Mouse (Mus musculus) heart, embryonic 13.5 days (tissue): ENCODE measurements at regions not wholly inside any gene's neighbourhood (a gene's known extent, or its start where the extent isn't known, plus 50 kb on each side); places are given as distances from the start of the nearest gene placed in this dataset.

Experiments used
- ATAC-seq: fragments of 200-750 bp; cut with Nextera tagmentation; 2 replicates; pipeline ENCODE4 v1.8.0; 2017; ENCODE audit warnings: moderate TSS enrichment; ENCODE audit not compliant: insufficient number of reproducible peaks, low FRiP score, low TSS enrichment; ENCODE audit errors: extremely low read depth
- H3K27ac ChIP-seq: fragments of 300-500 bp; sonication (generic); replicated peaks from 2 replicates; pipeline ENCODE4 v1.5.1; 2015; ENCODE audit warnings: moderate library complexity, mild to moderate bottlenecking, inconsistent platforms
- H3K27me3 ChIP-seq: fragments of 300-500 bp; sonication (generic); replicated peaks from 2 replicates; pipeline ENCODE4 v1.6.1; 2015; ENCODE audit warnings: mild to moderate bottlenecking, inconsistent platforms
- H3K36me3 ChIP-seq: fragments of 300-500 bp; sonication (generic); 2 replicates; pipeline ENCODE4 v1.6.1; 2015; ENCODE audit warnings: mild to moderate bottlenecking, inconsistent platforms
- H3K4me1 ChIP-seq: fragments of 300-500 bp; sonication (generic); 2 replicates; pipeline ENCODE4 v1.6.1; 2015; ENCODE audit warnings: inconsistent platforms
- H3K4me2 ChIP-seq: fragments of 300-500 bp; sonication (generic); 2 replicates; pipeline ENCODE4 v1.6.1; 2015; ENCODE audit warnings: inconsistent platforms, mild to moderate bottlenecking, moderate library complexity
- H3K4me3 ChIP-seq: fragments of 300-500 bp; sonication (generic); 2 replicates; pipeline ENCODE4 v1.5.1; 2015; ENCODE audit warnings: moderate library complexity, mild to moderate bottlenecking, inconsistent platforms
- H3K9ac ChIP-seq: fragments of 300-500 bp; sonication (generic); 2 replicates; pipeline ENCODE4 v1.6.1; 2015; ENCODE audit warnings: inconsistent platforms, mild to moderate bottlenecking, moderate library complexity
- H3K9me3 ChIP-seq: fragments of 300-500 bp; sonication (generic); 2 replicates; pipeline ENCODE4 v1.6.1; 2016; ENCODE audit warnings: inconsistent platforms
- WGBS: fragments of 180-500 bp; shearing (Covaris S2); methylation state at CpG from one replicate; pipeline ENCODE4 v1.1.7; 2015; ENCODE audit warnings: mixed read lengths; 5-methylcytosine and 5-hydroxymethylcytosine counted together

DNA sequence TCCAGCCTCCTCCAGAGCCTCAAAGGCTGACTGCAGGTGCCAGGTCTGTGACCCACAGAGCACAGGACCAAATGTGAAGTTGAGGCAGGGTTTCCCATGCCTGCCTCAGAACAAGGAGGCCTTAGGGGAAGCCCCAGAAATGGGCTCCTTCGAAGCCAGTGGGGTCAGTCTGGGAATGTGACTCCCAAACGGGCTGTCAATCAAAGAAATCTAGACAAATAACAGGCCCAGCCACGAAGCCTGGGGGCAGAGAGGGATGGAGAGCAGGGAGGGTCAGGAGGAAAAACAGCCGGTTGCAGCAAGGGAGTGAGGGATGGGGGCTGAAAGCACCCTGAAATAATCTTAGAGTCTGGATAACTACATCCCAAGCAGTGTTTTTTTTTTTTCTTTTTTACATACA, 50.4 kb upstream of the Pkdcc start:
- no peak for ATAC-seq

DNA sequence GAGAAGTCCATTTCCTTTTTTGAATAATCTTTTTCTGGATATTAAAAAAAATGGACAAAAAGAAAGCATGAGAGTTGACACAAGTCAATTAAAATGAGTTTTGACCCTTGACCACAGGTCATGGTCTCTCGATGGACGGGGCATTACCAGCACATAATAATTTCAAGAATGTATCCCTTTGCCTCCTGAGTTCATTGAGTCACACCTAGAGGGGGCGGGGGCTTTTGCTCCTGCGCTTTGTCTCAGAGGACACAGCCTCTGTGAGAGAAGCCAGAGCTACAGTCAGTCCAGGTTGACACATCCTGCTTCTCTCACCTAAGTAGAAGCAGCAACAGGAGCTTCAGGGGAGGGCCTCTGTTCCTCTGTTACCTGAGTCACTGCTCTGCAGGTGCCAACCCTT, 50.0 kb upstream of the Pkdcc start:
- Histone ChIP-seq H3K36me3 (no peaks in the 10 kb centered on the region), H3K4me3 (no peak overlapping the region), H3K9me3 (no peaks in the 10 kb centered on the region), H3K27ac (no peak overlapping the region), H3K4me2 (no peak overlapping the region), H3K4me1 (peaks cover 22% of the 10 kb centered on the region), H3K9ac (no peak overlapping the region), H3K27me3 (peaks cover 3% of the 10 kb centered on the region; the same call in 1 of the 2 replicates)
- ATAC-seq: no peak
- WGBS: 48% methylated on average over 4 of the region's 4 CpGs

More for the DNA sequence above, 50.4 kb upstream of the Pkdcc start:
- Histone ChIP-seq H3K9ac (no peak overlapping the region), H3K27ac (no peak overlapping the region), H3K27me3 (peaks cover 3% of the 10 kb centered on the region; the same call in 1 of the 2 replicates), H3K4me1 (peaks cover 22% of the 10 kb centered on the region), H3K4me2 (no peak overlapping the region), H3K36me3 (no peaks in the 10 kb centered on the region), H3K4me3 (no peak overlapping the region), H3K9me3 (no peaks in the 10 kb centered on the region)
- 29% methylated on average over 4 of the region's 4 CpGs for WGBS
